Mouse (Mus musculus): ENCODE data around the gene Sigirr. TPM values are rescaled to one million over a fixed set of nuclear protein-coding genes. Genes with fewer than 3 reads are reported as not detected.
A peak's percentile ranks its signal among the peaks of the same experiment; 100 is the strongest.

Gene Sigirr
- polyA plus RNA-seq, 1 experiment from 2014 or later: 28.1 TPM

GRCm38 (mm10) chr7:141059929-141060328 is 40.4 kb downstream of the Sigirr start:
- H3K27me3 ChIP-seq (ENCODE audit: control insufficient read depth, insufficient read depth, low read depth, low read length): peaks cover 50% of the 10 kb centered on the region
- no peak overlapping the region for H3K9ac ChIP-seq (ENCODE audit: low read depth, low read length)
- H3K9me3 ChIP-seq (replicated peaks; ENCODE audit: control insufficient read depth, low read length): no peaks in the 10 kb centered on the region
- H3K4me1 ChIP-seq (ENCODE audit: control insufficient read depth, low read depth, low read length): peaks cover 17% of the 10 kb centered on the region
- H3K4me3 ChIP-seq (ENCODE audit: low read depth, low read length): no peak overlapping the region
- 53% methylated on average over 2 of the region's 2 CpGs for WGBS (ENCODE audit: insufficient replicate concordance)
- ATAC-seq (ENCODE audit: low read depth): no peak
- no peak overlapping the region for H3K4me2 ChIP-seq (ENCODE audit: low read depth, low read length)
- H3K27ac ChIP-seq (ENCODE audit: low read length): no peak overlapping the region
- no peaks in the 10 kb centered on the region for H3K36me3 ChIP-seq (ENCODE audit: control insufficient read depth, insufficient read depth)

- no peak overlapping the region for H3K9ac ChIP-seq (ENCODE audit: low read depth, low read length)
- no peak overlapping the region for H3K27ac ChIP-seq (ENCODE audit: low read length)
- H3K4me1 ChIP-seq (ENCODE audit: control insufficient read depth, low read depth, low read length): peaks cover 15% of the 10 kb centered on the region
- H3K27me3 ChIP-seq (ENCODE audit: control insufficient read depth, insufficient read depth, low read depth, low read length): peaks cover 50% of the 10 kb centered on the region
- H3K36me3 ChIP-seq (ENCODE audit: control insufficient read depth, insufficient read depth): no peaks in the 10 kb centered on the region
- ATAC-seq (ENCODE audit: low read depth): no peak
- H3K4me2 ChIP-seq (ENCODE audit: low read depth, low read length): no peak overlapping the region
- no peak overlapping the region for H3K4me3 ChIP-seq (ENCODE audit: low read depth, low read length)
- WGBS (ENCODE audit: insufficient replicate concordance): 51% methylated on average over 14 of the region's 14 CpGs
- no peaks in the 10 kb centered on the region for H3K9me3 ChIP-seq (replicated peaks; ENCODE audit: control insufficient read depth, low read length)
Observed at GRCm38 (mm10) chr7:141058601-141059341, 41.6 kb downstream of the Sigirr start.

GRCm38 (mm10) chr7:141057541-141057940 is 42.8 kb downstream of the Sigirr start:
- Histone ChIP-seq H3K4me1 (ENCODE audit: control insufficient read depth, low read depth, low read length) (peaks cover 13% of the 10 kb centered on the region), H3K9me3 (replicated peaks; ENCODE audit: control insufficient read depth, low read length) (no peaks in the 10 kb centered on the region), H3K4me2 (ENCODE audit: low read depth, low read length) (no peak overlapping the region), H3K9ac (ENCODE audit: low read depth, low read length) (no peak overlapping the region), H3K27ac (ENCODE audit: low read length) (no peak overlapping the region), H3K27me3 (ENCODE audit: control insufficient read depth, insufficient read depth, low read depth, low read length) (peaks cover 48% of the 10 kb centered on the region), H3K4me3 (ENCODE audit: low read depth, low read length) (no peak overlapping the region), H3K36me3 (ENCODE audit: control insufficient read depth, insufficient read depth) (no peaks in the 10 kb centered on the region)
- WGBS (ENCODE audit: insufficient replicate concordance): 73% methylated on average over 1 of the region's 1 CpGs
- ATAC-seq (ENCODE audit: low read depth): no peak

- H3K27me3 ChIP-seq (ENCODE audit: control insufficient read depth, insufficient read depth, low read depth, low read length): peaks cover 43% of the 10 kb centered on the region
- H3K36me3 ChIP-seq (ENCODE audit: control insufficient read depth, insufficient read depth): no peaks in the 10 kb centered on the region
- no peak overlapping the region for H3K4me3 ChIP-seq (ENCODE audit: low read depth, low read length)
- no peak overlapping the region for H3K9ac ChIP-seq (ENCODE audit: low read depth, low read length)
- H3K4me1 ChIP-seq (ENCODE audit: control insufficient read depth, low read depth, low read length): peaks cover 13% of the 10 kb centered on the region
- H3K27ac ChIP-seq (ENCODE audit: low read length): no peak overlapping the region
- WGBS (ENCODE audit: insufficient replicate concordance): 71% methylated on average over 6 of the region's 6 CpGs
- no peak overlapping the region for H3K4me2 ChIP-seq (ENCODE audit: low read depth, low read length)
- H3K9me3 ChIP-seq (replicated peaks; ENCODE audit: control insufficient read depth, low read length): no peaks in the 10 kb centered on the region
- no peak for ATAC-seq (ENCODE audit: low read depth)
Observed at GRCm38 (mm10) chr7:141056976-141057375, 43.4 kb downstream of the Sigirr start.

GRCm38 (mm10) chr7:141055785-141056184 is 44.6 kb downstream of the Sigirr start:
- H3K9ac ChIP-seq (ENCODE audit: low read depth, low read length): no peak overlapping the region
- 65% methylated on average over 4 of the region's 4 CpGs for WGBS (ENCODE audit: insufficient replicate concordance)

GRCm38 (mm10) chr7:141052421-141052820 is 48.0 kb downstream of the Sigirr start:
- Histone ChIP-seq H3K9me3 (replicated peaks; ENCODE audit: control insufficient read depth, low read length) (no peaks in the 10 kb centered on the region), H3K9ac (ENCODE audit: low read depth, low read length) (no peak overlapping the region), H3K27me3 (ENCODE audit: control insufficient read depth, insufficient read depth, low read depth, low read length) (peaks cover 3% of the 10 kb centered on the region; the same call in 1 of the 2 replicates), H3K4me1 (ENCODE audit: control insufficient read depth, low read depth, low read length) (peaks cover 13% of the 10 kb centered on the region), H3K36me3 (ENCODE audit: control insufficient read depth, insufficient read depth) (no peaks in the 10 kb centered on the region), H3K27ac (ENCODE audit: low read length) (peak overlapping the region; percentile 24; the same call in 1 of the 2 replicates), H3K4me3 (ENCODE audit: low read depth, low read length) (no peak overlapping the region), H3K4me2 (ENCODE audit: low read depth, low read length) (no peak overlapping the region)
- 52% methylated on average over 2 of the region's 2 CpGs for WGBS (ENCODE audit: insufficient replicate concordance)
- ATAC-seq (ENCODE audit: low read depth): no peak

More at GRCm38 (mm10) chr7:141055785-141056184, 44.6 kb downstream of the Sigirr start:
- no peak overlapping the region for H3K27ac ChIP-seq (ENCODE audit: low read length)
- no peaks in the 10 kb centered on the region for H3K9me3 ChIP-seq (replicated peaks; ENCODE audit: control insufficient read depth, low read length)
- H3K4me3 ChIP-seq (ENCODE audit: low read depth, low read length): no peak overlapping the region
- H3K36me3 ChIP-seq (ENCODE audit: control insufficient read depth, insufficient read depth): no peaks in the 10 kb centered on the region
- ATAC-seq (ENCODE audit: low read depth): no peak
- H3K4me1 ChIP-seq (ENCODE audit: control insufficient read depth, low read depth, low read length): peaks cover 7% of the 10 kb centered on the region
- no peak overlapping the region for H3K4me2 ChIP-seq (ENCODE audit: low read depth, low read length)
- H3K27me3 ChIP-seq (ENCODE audit: control insufficient read depth, insufficient read depth, low read depth, low read length): peaks cover 31% of the 10 kb centered on the region

GRCm38 (mm10) chr7:141052016-141052415 is 48.4 kb downstream of the Sigirr start:
- peaks cover 17% of the 10 kb centered on the region for H3K4me1 ChIP-seq (ENCODE audit: control insufficient read depth, low read depth, low read length)
- ATAC-seq (ENCODE audit: low read depth): no peak
- no peaks in the 10 kb centered on the region for H3K36me3 ChIP-seq (ENCODE audit: control insufficient read depth, insufficient read depth)
- H3K9me3 ChIP-seq (replicated peaks; ENCODE audit: control insufficient read depth, low read length): no peaks in the 10 kb centered on the region
- 0 out of 2 replicates have a peak, but pooled peaks cover 1% of the 10 kb centered on the region for H3K27me3 ChIP-seq (ENCODE audit: control insufficient read depth, insufficient read depth, low read depth, low read length)
- no peak overlapping the region for H3K4me2 ChIP-seq (ENCODE audit: low read depth, low read length)
- H3K4me3 ChIP-seq (ENCODE audit: low read depth, low read length): no peak overlapping the region
- 72% methylated on average over 4 of the region's 4 CpGs for WGBS (ENCODE audit: insufficient replicate concordance)
- H3K9ac ChIP-seq (ENCODE audit: low read depth, low read length): no peak overlapping the region
- H3K27ac ChIP-seq (ENCODE audit: low read length): peak overlapping the region; percentile 24; the same call in 1 of the 2 replicates

- Histone ChIP-seq H3K36me3 (ENCODE audit: control insufficient read depth, insufficient read depth) (no peaks in the 10 kb centered on the region), H3K4me3 (ENCODE audit: low read depth, low read length) (no peak overlapping the region), H3K9me3 (replicated peaks; ENCODE audit: control insufficient read depth, low read length) (no peaks in the 10 kb centered on the region), H3K4me2 (ENCODE audit: low read depth, low read length) (no peak overlapping the region), H3K27me3 (ENCODE audit: control insufficient read depth, insufficient read depth, low read depth, low read length) (no peaks in the 10 kb centered on the region), H3K4me1 (ENCODE audit: control insufficient read depth, low read depth, low read length) (peaks cover 24% of the 10 kb centered on the region), H3K9ac (ENCODE audit: low read depth, low read length) (no peak overlapping the region), H3K27ac (ENCODE audit: low read length) (no peak overlapping the region)
- no peak for ATAC-seq (ENCODE audit: low read depth)
- WGBS (ENCODE audit: insufficient replicate concordance): 61% methylated on average over 17 of the region's 17 CpGs
Observed at GRCm38 (mm10) chr7:141051060-141051685, 49.2 kb downstream of the Sigirr start.

GRCm38 (mm10) chr7:141049326-141049725 is 51.0 kb downstream of the Sigirr start:
- Histone ChIP-seq H3K4me1 (ENCODE audit: control insufficient read depth, low read depth, low read length) (peaks cover 24% of the 10 kb centered on the region), H3K4me3 (ENCODE audit: low read depth, low read length) (no peak overlapping the region), H3K9me3 (replicated peaks; ENCODE audit: control insufficient read depth, low read length) (no peaks in the 10 kb centered on the region), H3K4me2 (ENCODE audit: low read depth, low read length) (no peak overlapping the region), H3K9ac (ENCODE audit: low read depth, low read length) (no peak overlapping the region), H3K36me3 (ENCODE audit: control insufficient read depth, insufficient read depth) (no peaks in the 10 kb centered on the region), H3K27ac (ENCODE audit: low read length) (no peak overlapping the region), H3K27me3 (ENCODE audit: control insufficient read depth, insufficient read depth, low read depth, low read length) (no peaks in the 10 kb centered on the region)
- ATAC-seq (ENCODE audit: low read depth): no peak
- 62% methylated on average over 2 of the region's 2 CpGs for WGBS (ENCODE audit: insufficient replicate concordance)

All from liver, embryonic 16.5 days (tissue).